Mouse (Mus musculus): Measurements from ENCODE around the gene Msrb1. TPM values are rescaled to one million over a fixed set of nuclear protein-coding genes. Genes with fewer than 3 reads are reported as not detected.

Gene Msrb1
- polyA plus RNA-seq (2015; fragmentation: Nextera tagmentation; extraction: Ambion mirVana) = 30.7 and 36.7 TPM in 2 replicates

DNA sequence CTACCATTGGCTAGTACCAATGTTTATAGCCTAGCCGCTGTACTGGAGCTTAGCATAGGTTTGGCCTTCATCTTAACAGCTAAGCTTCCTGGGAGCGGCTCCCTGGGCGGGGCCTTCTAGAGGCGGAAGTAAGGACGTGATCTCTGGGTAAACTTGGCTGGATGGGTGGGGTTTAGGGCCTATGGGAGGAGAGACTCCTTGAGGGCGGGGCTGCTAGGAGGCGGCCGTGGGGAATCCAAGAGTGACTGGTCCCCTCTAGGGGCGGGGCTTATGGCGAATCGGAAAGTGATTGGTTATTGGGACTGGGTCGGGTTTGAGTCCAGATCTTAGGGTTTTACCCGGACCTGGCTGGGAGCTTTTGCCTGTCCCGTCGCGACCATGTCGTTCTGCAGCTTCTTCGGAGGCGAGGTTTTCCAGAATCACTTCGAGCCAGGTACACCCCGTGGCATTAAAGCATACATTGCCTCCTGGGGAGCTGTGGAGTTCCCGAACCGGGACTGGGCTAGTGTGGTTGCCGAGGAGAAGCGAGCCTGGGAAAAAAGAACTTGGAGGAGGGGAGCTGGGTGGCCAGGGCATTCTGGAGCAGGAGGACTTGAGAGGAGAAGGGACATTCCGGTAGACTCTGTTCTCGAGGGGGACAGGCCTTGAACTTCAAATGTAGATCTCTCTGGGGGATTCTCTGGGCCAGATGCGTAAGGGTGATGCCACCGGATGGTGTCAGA lies at the start of gene Msrb1:
Gene Msrb1 (plus strand): TSS at position 313 of the 722 bp plus-strand sequence.
- Histone ChIP-seq H3K4me1 (peaks cover 19% of the 10 kb centered on the region), H3K36me3 (peaks cover 8% of the 10 kb centered on the region), H3K27me3 (no peaks in the 10 kb centered on the region; the same call in 1 of the 2 replicates), H3K9ac (peak within 1 kb of the TSS; percentile 67), H3K9me3 (no peaks in the 10 kb centered on the region), H3K27ac (peak within 1 kb of the TSS; percentile 66), H3K4me3 (peak within 1 kb of the TSS; percentile 66), H3K4me2 (peak within 1 kb of the TSS; percentile 90)
- under 1% methylated on average over 29 of the region's 29 CpGs for WGBS
- ATAC-seq (ENCODE audit: borderline replicate concordance, extremely low read depth, low FRiP score, low TSS enrichment) = peak; percentile 98

DNA sequence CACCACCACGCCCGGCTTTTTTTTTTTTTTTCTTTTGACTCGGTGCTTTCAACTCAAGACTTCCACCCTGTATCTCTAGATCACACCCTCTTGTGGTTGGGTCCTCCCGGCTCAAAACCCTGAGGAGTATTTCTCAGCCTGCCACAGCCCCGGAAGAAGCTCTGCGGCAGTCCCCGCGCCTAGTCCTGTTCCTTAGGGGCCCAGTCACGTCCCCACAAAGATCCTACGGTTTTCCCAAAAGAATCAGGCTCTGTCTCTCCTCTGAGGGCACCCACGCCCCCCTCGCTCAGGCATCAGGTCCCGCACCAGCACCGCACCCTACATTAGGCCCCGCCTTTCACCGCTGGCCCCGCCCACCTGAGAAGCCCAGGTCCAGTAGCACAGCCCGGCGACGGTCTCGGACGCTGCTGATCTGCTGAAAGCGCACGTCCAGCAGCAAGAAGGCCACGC lies 49.3 kb upstream of the Msrb1 start:
- no peaks in the 10 kb centered on the region for H3K9me3 ChIP-seq
- H3K9ac ChIP-seq = peak overlapping the region; percentile 21; the same call in 1 of the 2 replicates
- peaks cover 3% of the 10 kb centered on the region; the same call in 1 of the 2 replicates for H3K36me3 ChIP-seq
- H3K27me3 ChIP-seq = peaks cover 42% of the 10 kb centered on the region
- peak overlapping the region; percentile 36 for H3K4me3 ChIP-seq
- WGBS = 1% methylated on average over 25 of the region's 25 CpGs
- peak overlapping the region; percentile 64 for H3K4me2 ChIP-seq
- H3K4me1 ChIP-seq = peaks cover 21% of the 10 kb centered on the region
- no peak overlapping the region for H3K27ac ChIP-seq
- peak; percentile 62; the same call in 1 of the 2 replicates for ATAC-seq (ENCODE audit: borderline replicate concordance, extremely low read depth, low FRiP score, low TSS enrichment)

DNA sequence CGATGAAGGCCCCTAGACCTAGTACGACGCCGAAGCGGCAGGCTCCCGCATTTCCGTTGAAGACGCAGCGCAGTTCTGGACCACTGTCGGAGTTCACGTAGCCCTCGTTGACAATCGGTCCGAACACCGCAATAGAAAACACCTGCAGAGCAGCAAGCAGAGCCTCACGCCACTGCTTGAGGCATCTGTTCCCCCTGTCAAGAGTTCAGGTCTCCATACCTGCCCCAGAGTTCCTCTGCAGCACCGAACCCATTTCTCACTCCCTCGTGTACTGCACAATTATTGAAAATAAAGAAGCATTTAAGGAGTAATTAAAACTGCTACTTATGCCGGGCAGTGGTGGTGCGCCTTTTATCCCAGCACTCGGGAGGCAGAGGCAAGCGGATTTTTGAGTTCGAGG lies 48.8 kb upstream of the Msrb1 start:
- Histone ChIP-seq H3K4me3 (peak overlapping the region; percentile 36), H3K4me2 (peak overlapping the region; percentile 64), H3K27me3 (peaks cover 42% of the 10 kb centered on the region), H3K36me3 (peaks cover 6% of the 10 kb centered on the region; the same call in 1 of the 2 replicates), H3K4me1 (peaks cover 21% of the 10 kb centered on the region), H3K9me3 (no peaks in the 10 kb centered on the region), H3K9ac (peak overlapping the region; percentile 21; the same call in 1 of the 2 replicates), H3K27ac (no peak overlapping the region)
- 18% methylated on average over 23 of the region's 23 CpGs for WGBS
- ATAC-seq (ENCODE audit: borderline replicate concordance, extremely low read depth, low FRiP score, low TSS enrichment) = no peak

DNA sequence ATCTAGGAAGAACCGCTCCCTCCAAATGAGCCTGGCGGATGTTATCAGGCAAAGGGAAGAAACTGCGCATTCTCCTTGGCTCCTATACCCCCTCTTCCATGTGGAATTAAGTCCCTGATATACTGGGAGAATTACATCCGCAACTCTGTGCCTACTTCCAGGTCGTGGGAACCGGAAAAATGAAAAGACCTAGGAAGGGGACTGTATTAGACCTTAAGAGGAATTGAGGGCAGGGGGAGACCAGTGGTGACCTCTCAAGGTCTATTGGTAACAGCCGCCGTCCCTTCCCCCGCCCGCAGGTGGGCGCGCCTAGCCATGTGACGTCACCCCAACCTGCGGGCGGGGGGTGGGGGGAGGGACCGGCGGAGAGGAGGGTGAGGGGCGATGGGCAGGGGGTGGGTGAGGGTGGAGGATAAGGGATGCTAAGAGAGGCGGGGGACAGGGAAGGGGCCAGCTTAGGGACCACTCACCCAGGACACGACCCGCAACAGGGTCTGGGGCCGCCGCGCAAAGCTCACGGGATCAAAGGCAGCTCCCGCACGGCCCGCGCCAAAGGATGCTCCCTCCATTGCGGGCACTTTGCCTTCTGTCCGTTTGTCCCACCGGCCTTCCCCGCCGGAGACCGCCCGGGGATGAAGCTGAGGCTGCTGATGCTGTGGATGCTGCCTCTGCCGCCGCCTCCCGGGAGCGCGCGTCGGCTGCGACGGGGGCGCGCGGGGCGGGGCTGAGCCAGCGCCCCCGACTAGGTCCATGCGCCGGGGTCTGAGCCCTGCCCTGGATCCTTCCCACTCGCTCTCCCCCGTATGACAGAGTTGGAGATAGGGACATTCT lies 47.0 kb upstream of the Msrb1 start, which contains the start of gene Syngr3:
Gene Syngr3 (minus strand): TSS at position 705 of the 831 bp plus-strand sequence.
- ATAC-seq (ENCODE audit: borderline replicate concordance, extremely low read depth, low FRiP score, low TSS enrichment) = no peak

DNA sequence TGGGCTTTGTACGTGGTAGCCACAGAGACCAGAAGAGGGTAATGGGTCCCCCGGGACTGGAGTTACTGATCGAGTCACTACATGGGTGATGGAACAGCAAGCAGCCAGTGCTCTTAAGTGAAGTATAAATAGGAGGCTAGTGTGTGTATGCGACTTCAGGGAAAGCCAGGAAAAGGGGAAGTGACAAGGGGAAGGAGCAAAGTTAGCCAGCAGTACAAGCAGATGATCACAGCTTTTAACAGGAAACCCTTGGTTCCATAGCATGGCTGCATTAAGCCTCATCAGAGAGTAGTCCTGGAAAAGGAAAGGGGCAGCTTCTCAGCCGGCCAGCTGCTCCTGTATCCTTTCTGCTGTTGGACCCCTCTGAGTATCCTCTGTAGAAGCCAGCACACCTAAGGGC lies 44.1 kb upstream of the Msrb1 start:
- Histone ChIP-seq H3K9ac (no peak overlapping the region), H3K36me3 (peaks cover 13% of the 10 kb centered on the region; the same call in 1 of the 2 replicates), H3K4me2 (no peak overlapping the region), H3K27ac (no peak overlapping the region), H3K4me1 (peaks cover 32% of the 10 kb centered on the region), H3K4me3 (no peak overlapping the region), H3K9me3 (no peaks in the 10 kb centered on the region), H3K27me3 (peaks cover 38% of the 10 kb centered on the region)
- no peak for ATAC-seq (ENCODE audit: borderline replicate concordance, extremely low read depth, low FRiP score, low TSS enrichment)
- 87% methylated on average over 5 of the region's 5 CpGs for WGBS

More for the DNA sequence above, 47.0 kb upstream of the Msrb1 start, which contains the start of gene Syngr3:
- no peak within 1 kb of the TSS for H3K27ac ChIP-seq
- 1% methylated on average over 54 of the region's 55 CpGs for WGBS
- H3K4me2 ChIP-seq = peak within 1 kb of the TSS; percentile 92
- peaks cover 21% of the 10 kb centered on the region for H3K4me1 ChIP-seq
- peaks cover 13% of the 10 kb centered on the region; the same call in 1 of the 2 replicates for H3K36me3 ChIP-seq
- H3K9ac ChIP-seq = peak within 1 kb of the TSS; percentile 29
- peak within 1 kb of the TSS; percentile 49 for H3K4me3 ChIP-seq
- peaks cover 42% of the 10 kb centered on the region for H3K27me3 ChIP-seq
- H3K9me3 ChIP-seq = no peaks in the 10 kb centered on the region

DNA sequence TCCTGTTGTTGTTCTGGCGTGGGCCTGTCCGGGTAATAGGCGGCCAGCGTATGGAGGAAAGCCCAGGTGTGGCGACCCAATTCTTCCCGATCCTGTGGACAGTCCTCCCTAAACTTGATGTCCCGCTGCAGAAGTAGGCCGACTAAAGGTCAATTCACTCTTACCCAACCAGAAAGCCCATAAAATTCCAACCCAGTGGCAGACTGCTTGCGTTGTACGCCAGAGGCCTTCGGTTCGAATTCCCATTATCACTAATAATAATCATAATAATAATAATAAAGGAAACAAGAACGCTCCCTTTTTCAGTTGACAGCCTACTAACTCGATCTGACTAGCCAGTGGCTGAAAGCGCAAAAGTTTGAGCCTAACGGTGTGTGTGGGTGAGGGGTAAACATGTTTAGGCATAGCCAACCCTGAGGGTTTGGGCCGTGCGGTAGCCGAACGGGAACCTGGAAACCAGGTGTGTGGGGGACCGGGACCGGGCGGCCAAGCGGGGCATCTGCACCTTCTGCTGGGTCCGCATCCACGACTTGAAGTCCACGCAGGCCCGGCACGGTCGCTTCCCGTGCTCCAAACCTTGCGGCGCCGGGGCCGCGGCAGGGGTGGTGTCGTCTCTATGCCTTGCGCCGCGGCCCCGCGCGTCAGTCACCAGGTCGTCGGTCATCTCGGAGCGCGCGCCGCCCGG lies 41.0 kb upstream of the Msrb1 start:
- WGBS = 5% methylated on average over 45 of the region's 51 CpGs
- Histone ChIP-seq H3K4me3 (peak overlapping the region; percentile 85), H3K36me3 (peaks cover 22% of the 10 kb centered on the region), H3K4me2 (peak overlapping the region; percentile 84), H3K27me3 (peaks cover 7% of the 10 kb centered on the region), H3K9ac (peak overlapping the region; percentile 82), H3K4me1 (peaks cover 31% of the 10 kb centered on the region), H3K9me3 (no peaks in the 10 kb centered on the region), H3K27ac (peak overlapping the region; percentile 94)
- ATAC-seq (ENCODE audit: borderline replicate concordance, extremely low read depth, low FRiP score, low TSS enrichment) = peak; percentile 20

DNA sequence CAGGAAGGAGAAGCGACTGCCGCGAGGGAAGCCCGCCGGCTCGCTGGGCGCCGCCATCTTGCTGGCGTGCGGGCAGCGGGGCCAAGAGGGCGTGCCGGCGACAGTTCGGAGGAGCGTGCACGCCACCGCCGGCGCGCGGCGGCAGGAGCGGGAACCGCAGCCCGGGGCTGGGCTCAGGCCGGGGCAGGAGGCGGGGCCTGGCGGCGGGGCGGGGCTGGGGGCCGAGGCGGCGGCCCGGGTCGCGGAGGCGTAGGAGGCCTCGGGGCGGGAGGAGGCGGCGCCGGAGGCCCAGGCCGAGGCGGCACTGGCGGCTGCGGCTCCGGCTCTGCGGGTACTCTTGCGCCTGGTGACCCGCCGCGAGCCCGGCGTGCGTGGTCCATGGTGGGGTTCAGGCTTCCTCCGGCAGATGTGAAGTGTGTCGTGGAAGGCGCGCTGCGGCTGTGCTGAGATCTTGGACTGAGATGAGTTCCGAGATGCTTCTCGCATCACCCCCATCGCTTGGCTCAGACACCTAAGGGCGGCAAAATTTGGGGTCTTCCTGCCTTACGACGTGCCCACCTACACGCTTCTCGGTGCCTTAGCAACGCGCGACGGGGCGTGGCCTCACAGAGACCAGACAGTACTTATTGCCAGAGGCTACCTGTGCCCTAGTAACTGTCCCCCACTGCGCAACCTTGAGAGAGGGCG lies 40.3 kb upstream of the Msrb1 start, which contains the start of the genes Gfer and Noxo1:
Gene Gfer (minus strand): TSS at position 146 of the 687 bp plus-strand sequence.
Gene Noxo1 (plus strand): TSS at position 224 of the 687 bp plus-strand sequence.
- WGBS = under 1% methylated on average over 56 of the region's 76 CpGs
- Histone ChIP-seq H3K4me2 (peak within 1 kb of the TSS; percentile 84), H3K27ac (peak within 1 kb of the TSS; percentile 94), H3K4me3 (peak within 1 kb of the TSS; percentile 85), H3K36me3 (peaks cover 29% of the 10 kb centered on the region), H3K9ac (peak within 1 kb of the TSS; percentile 82), H3K9me3 (no peaks in the 10 kb centered on the region), H3K4me1 (peaks cover 31% of the 10 kb centered on the region), H3K27me3 (peaks cover under 1% of the 10 kb centered on the region)
- ATAC-seq (ENCODE audit: borderline replicate concordance, extremely low read depth, low FRiP score, low TSS enrichment) = peak; percentile 94

DNA sequence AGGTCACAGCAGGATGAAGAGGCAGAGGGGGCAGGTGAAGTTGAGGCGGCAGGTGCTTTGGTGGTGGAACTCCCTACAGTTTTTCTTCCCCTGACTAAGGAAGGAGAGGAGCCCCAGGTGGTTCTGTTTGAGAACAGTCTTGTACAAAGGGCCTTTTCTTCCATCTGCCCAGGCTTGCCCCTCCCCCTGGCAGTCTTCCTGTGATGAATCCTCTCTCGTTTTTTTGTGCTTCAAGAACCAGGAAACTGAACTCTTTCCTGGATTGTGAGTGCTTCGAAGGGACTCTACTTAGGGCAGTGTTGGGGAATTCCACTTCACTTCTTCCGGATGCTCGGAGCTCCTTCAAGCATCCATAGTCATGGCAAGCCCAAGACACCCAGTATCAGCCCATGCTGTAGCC lies 38.5 kb upstream of the Msrb1 start:
- Histone ChIP-seq H3K36me3 (peaks cover 38% of the 10 kb centered on the region), H3K4me3 (no peak overlapping the region), H3K4me1 (peaks cover 31% of the 10 kb centered on the region), H3K9me3 (no peaks in the 10 kb centered on the region), H3K27ac (peak overlapping the region; percentile 94), H3K9ac (no peak overlapping the region), H3K27me3 (no peaks in the 10 kb centered on the region), H3K4me2 (peak overlapping the region; percentile 16)
- 14% methylated on average over 5 of the region's 5 CpGs for WGBS
- ATAC-seq (ENCODE audit: borderline replicate concordance, extremely low read depth, low FRiP score, low TSS enrichment) = no peak

DNA sequence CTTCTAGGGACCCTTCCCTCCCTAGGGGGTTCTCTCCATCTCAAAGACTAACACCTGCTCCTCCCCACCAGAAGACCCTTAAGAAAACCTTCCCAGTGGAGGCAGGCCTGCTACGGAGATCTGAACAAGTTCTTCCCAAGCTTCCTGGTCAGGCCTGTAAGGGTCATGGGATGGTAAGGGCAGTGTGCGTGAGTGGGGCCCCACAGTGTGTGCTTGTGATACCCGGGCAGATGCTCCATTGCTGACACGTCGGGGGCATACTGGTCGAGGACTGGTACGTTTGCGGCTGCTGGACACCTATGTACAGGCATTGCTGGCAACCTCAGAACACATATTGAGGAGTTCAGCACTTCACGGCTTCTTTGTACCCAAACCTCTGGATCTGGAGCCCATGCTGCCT lies 37.7 kb upstream of the Msrb1 start:
- 57% methylated on average over 9 of the region's 9 CpGs for WGBS
- H3K9ac ChIP-seq = no peak overlapping the region
- H3K27ac ChIP-seq = peak overlapping the region; percentile 94
- H3K4me1 ChIP-seq = peaks cover 31% of the 10 kb centered on the region
- peak overlapping the region; percentile 16 for H3K4me2 ChIP-seq
- H3K4me3 ChIP-seq = no peak overlapping the region
- H3K9me3 ChIP-seq = no peaks in the 10 kb centered on the region
- no peak for ATAC-seq (ENCODE audit: borderline replicate concordance, extremely low read depth, low FRiP score, low TSS enrichment)
- H3K36me3 ChIP-seq = peaks cover 37% of the 10 kb centered on the region
- H3K27me3 ChIP-seq = no peaks in the 10 kb centered on the region

DNA sequence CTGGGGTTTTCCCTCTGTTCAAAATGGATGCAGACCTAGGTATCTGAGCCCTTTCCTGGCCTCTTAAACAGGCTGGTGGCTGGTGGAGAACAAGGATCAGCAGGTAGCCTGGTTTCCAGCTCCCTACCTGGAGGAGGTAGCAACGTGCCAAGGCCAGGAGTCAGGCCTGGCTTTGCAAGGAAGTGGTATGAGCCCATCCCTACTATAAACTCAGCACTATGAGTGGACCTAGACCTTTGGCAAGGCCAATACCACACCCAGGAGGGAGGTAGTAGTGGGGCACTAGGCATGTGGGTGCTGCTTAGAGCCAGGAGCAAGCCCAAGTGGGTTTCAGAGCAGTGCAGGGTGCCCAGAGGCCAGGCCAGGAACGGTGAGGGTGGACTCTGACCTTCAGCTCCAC lies 37.0 kb upstream of the Msrb1 start:
- Histone ChIP-seq H3K27me3 (no peaks in the 10 kb centered on the region), H3K9me3 (no peaks in the 10 kb centered on the region), H3K27ac (no peak overlapping the region), H3K36me3 (peaks cover 44% of the 10 kb centered on the region), H3K4me2 (no peak overlapping the region), H3K9ac (no peak overlapping the region), H3K4me3 (no peak overlapping the region), H3K4me1 (peaks cover 31% of the 10 kb centered on the region)
- 83% methylated on average over 2 of the region's 2 CpGs for WGBS
- ATAC-seq (ENCODE audit: borderline replicate concordance, extremely low read depth, low FRiP score, low TSS enrichment) = no peak
